Mouse (Mus musculus): ENCODE data around the gene Mast4.
A peak's percentile ranks its signal among the peaks of the same experiment; 100 is the strongest.
"Not testable (repeated sequence)": the region's sequence is repeated elsewhere in the genome, so short reads cannot be mapped to it uniquely, and the experiment has no call there.

The Mast4 gene

GRCm38 (mm10) chr13:102755124-102755523, 579.2 kb downstream of the Mast4 start:
- no peak for DNase-seq (ENCODE audit: low read depth, low spot score)

- no peak for DNase-seq (ENCODE audit: low read depth, low spot score)
Observed at GRCm38 (mm10) chr13:102753714-102754556, 580.4 kb downstream of the Mast4 start.

- DNase-seq (ENCODE audit: low read depth, low spot score), result no peak
Observed at GRCm38 (mm10) chr13:102749891-102750290, 584.4 kb downstream of the Mast4 start.

GRCm38 (mm10) chr13:102749194-102749593, 585.1 kb downstream of the Mast4 start:
- DNase-seq (ENCODE audit: low read depth, low spot score), result peak; percentile 59

GRCm38 (mm10) chr13:102746803-102747561, 587.3 kb downstream of the Mast4 start:
- peak; percentile 69 for DNase-seq (ENCODE audit: low read depth, low spot score)

- peak; percentile 95 for DNase-seq (ENCODE audit: low read depth, low spot score)
Observed at GRCm38 (mm10) chr13:102745626-102746342, 588.5 kb downstream of the Mast4 start.

- no peak for DNase-seq (ENCODE audit: low read depth, low spot score)
Observed at GRCm38 (mm10) chr13:102745270-102745600, 589.1 kb downstream of the Mast4 start.

GRCm38 (mm10) chr13:102744481-102745269, 589.6 kb downstream of the Mast4 start:
- DNase-seq (ENCODE audit: low read depth, low spot score), result peak; percentile 85

GRCm38 (mm10) chr13:102739720-102740535, 594.4 kb downstream of the Mast4 start:
- DNase-seq (ENCODE audit: low read depth, low spot score), result no peak

- DNase-seq (ENCODE audit: low read depth, low spot score), result no peak
Observed at GRCm38 (mm10) chr13:102737811-102738210, 596.5 kb downstream of the Mast4 start.

- no peak for DNase-seq (ENCODE audit: low read depth, low spot score)
Observed at GRCm38 (mm10) chr13:102733063-102733462, 601.2 kb downstream of the Mast4 start.

- not testable (repeated sequence) for DNase-seq (ENCODE audit: low read depth, low spot score)
Observed at GRCm38 (mm10) chr13:102728951-102729350, 605.3 kb downstream of the Mast4 start.

- DNase-seq (ENCODE audit: low read depth, low spot score), result no peak
Observed at GRCm38 (mm10) chr13:102728035-102728434, 606.3 kb downstream of the Mast4 start.

- no peak for DNase-seq (ENCODE audit: low read depth, low spot score)
Observed at GRCm38 (mm10) chr13:102726876-102727275, 607.4 kb downstream of the Mast4 start.

GRCm38 (mm10) chr13:102725906-102726305, 608.4 kb downstream of the Mast4 start:
- no peak for DNase-seq (ENCODE audit: low read depth, low spot score)

- peak; percentile 31 for DNase-seq (ENCODE audit: low read depth, low spot score)
Observed at GRCm38 (mm10) chr13:102725416-102725815, 608.9 kb downstream of the Mast4 start.

- DNase-seq (ENCODE audit: low read depth, low spot score), result no peak
Observed at GRCm38 (mm10) chr13:102716973-102717372, 617.3 kb downstream of the Mast4 start.

- DNase-seq (ENCODE audit: low read depth, low spot score), result no peak
Observed at GRCm38 (mm10) chr13:102700744-102701143, 633.6 kb downstream of the Mast4 start.

GRCm38 (mm10) chr13:102700176-102700575, 634.1 kb downstream of the Mast4 start:
- DNase-seq (ENCODE audit: low read depth, low spot score), result no peak

GRCm38 (mm10) chr13:102698751-102699323, 635.5 kb downstream of the Mast4 start:
- peak; percentile 89 for DNase-seq (ENCODE audit: low read depth, low spot score)
